20 mouse cellular contexts compared by ENCODE assay signal in genomic region chr9:60434093-60434492, GRCm38 (mm10).
DNase-seq lines count a peak whose midpoint lies in the region; TF ChIP-seq lines count a peak whose summit lies in the region.
"Had no signal": no experiment of that assay in that cellular context is flagged by ENCODE, and none has a peak within 500 bp of the region (broad histone marks: within the 10 kb centered on the region; RNA-seq: fewer than 3 reads in every experiment).

No protein-coding gene starts in this region.

- H3K4me3 ChIP-seq in ES-E14 (ENCODE audit: insufficient read depth in 1 of 2, low read depth in 1 of 2, low read length in 2 of 2, poor library complexity in 1 of 2, severe bottlenecking in 1 of 2) = no peak overlapping the region
- H3K4me3 ChIP-seq: embryonic facial prominence, embryonic 12.5 days; embryonic facial prominence, embryonic 15.5 days; forebrain, embryonic 12.5 days; gastrocnemius, adult 2 months; hindbrain, embryonic 12.5 days; hindbrain, embryonic 15.5 days had no signal

- no peak overlapping the region for H3K27ac ChIP-seq in ES-E14 (ENCODE audit: insufficient read depth, low read depth, low read length, poor library complexity, severe bottlenecking)
- H3K27ac ChIP-seq: embryonic facial prominence, embryonic 12.5 days; embryonic facial prominence, embryonic 15.5 days; forebrain, embryonic 12.5 days; gastrocnemius, adult 2 months; hindbrain, embryonic 12.5 days; hindbrain, embryonic 15.5 days had no signal

- no peaks in the 10 kb centered on the region for H3K36me3 ChIP-seq in ES-E14 (ENCODE audit: control insufficient read depth, insufficient read depth, low read length, poor library complexity, severe bottlenecking)
- H3K36me3 ChIP-seq: embryonic facial prominence, embryonic 12.5 days; embryonic facial prominence, embryonic 15.5 days; forebrain, embryonic 12.5 days; hindbrain, embryonic 12.5 days; hindbrain, embryonic 15.5 days had no signal

- H3K4me1 ChIP-seq in ES-E14 (ENCODE audit: control insufficient read depth in 2 of 2, insufficient read depth in 2 of 2, low read length in 2 of 2, poor library complexity in 1 of 2) = peaks cover 0 to 7% of the 10 kb centered on the region in 2 experiments; a peak in 2 of 4 replicates
- H3K4me1 ChIP-seq: embryonic facial prominence, embryonic 12.5 days; embryonic facial prominence, embryonic 15.5 days; hindbrain, embryonic 15.5 days had no signal

- peak; percentile 36 for DNase-seq in retina, postnatal 1 day
- DNase-seq in retina, embryonic 14.5 days (ENCODE audit: low spot score) = no peak
- DNase-seq in ES-E14 (ENCODE audit: low read depth, low spot score) = peak; percentile 6
- DNase-seq in brain, embryonic 14.5 days (ENCODE audit: low read depth) = peak; percentile 55
- no peak for DNase-seq in lung, postnatal 4 days
- no peak for DNase-seq in urinary bladder, postnatal 10 days (ENCODE audit: low spot score)
- DNase-seq: adrenal gland, postnatal 10 days; adrenal gland, postnatal 36 days; cerebellum, adult 11 months; cerebellum, adult 2 months; cerebellum, adult 9-11 months; cerebellum, postnatal 25 days; gastrocnemius, adult 2 months; gastrocnemius, postnatal 14 days; heart, adult 11 months had no signal

- TF ChIP-seq POLR2A in brain, embryonic 14.5 days (IDR thresholded peaks at IDR 0.05; ENCODE audit: borderline replicate concordance, extremely low read depth, insufficient read depth, insufficient read length, poor library complexity, severe bottlenecking) = no peak

- TF ChIP-seq CTCF in brain, embryonic 14.5 days (IDR thresholded peaks at IDR 0.05; ENCODE audit: borderline replicate concordance, extremely low read depth, insufficient read depth, insufficient read length) = no peak

- in situ Hi-C loops in ES-E14 (cut with MboI; ENCODE audit: low sequenced_read_pairs in 2 of 2, unreplicated experiment in 2 of 2) = no loop called here

- no peaks in the 10 kb centered on the region for H3K9me3 ChIP-seq in ES-E14 (ENCODE audit: control insufficient read depth, insufficient read depth, low read depth, low read length)
- H3K9me3 ChIP-seq: embryonic facial prominence, embryonic 12.5 days; embryonic facial prominence, embryonic 15.5 days; forebrain, embryonic 12.5 days; hindbrain, embryonic 12.5 days; hindbrain, embryonic 15.5 days had no signal

- no peak overlapping the region for H3K9ac ChIP-seq in ES-E14 (ENCODE audit: insufficient read depth, low read depth, low read length, poor library complexity, severe bottlenecking)
- H3K9ac ChIP-seq: embryonic facial prominence, embryonic 12.5 days; embryonic facial prominence, embryonic 15.5 days; forebrain, embryonic 12.5 days; hindbrain, embryonic 12.5 days; hindbrain, embryonic 15.5 days had no signal

TF ChIP-seq in ES-E14, 5 proteins besides CTCF, POLR2A, EP300 and RAD21:
- TF ChIP-seq MAFK (IDR thresholded peaks at IDR 0.05; ENCODE audit: insufficient read depth, low read depth, low read length) (no peak), ZC3H11A (IDR thresholded peaks at IDR 0.05; ENCODE audit: borderline replicate concordance, low read depth, low read length) (no peak), CHD2 (IDR thresholded peaks at IDR 0.05; ENCODE audit: low read depth, low read length) (no peak)

Comparison
In these comparisons a context has a peak if more than half of its experiments do, and no peak if none do; other contexts are left out.
1. DNase-seq: peak in retina, postnatal 1 day (single experiment), ES-E14 (single experiment) and brain, embryonic 14.5 days (single experiment); none in retina, embryonic 14.5 days (single experiment), lung, postnatal 4 days (0 of 2) and urinary bladder, postnatal 10 days (single experiment).